Mouse (Mus musculus) thymus, adult 2 months (tissue): ENCODE data around the gene Klk1b8.

ENCODE experiments used
- CTCF ChIP-seq: fragments of 200-500 bp; IDR thresholded peaks from 2 replicates; pipeline ENCODE4 v1.5.1; 2012; ENCODE audit warnings: mild to moderate bottlenecking, control low read depth, low read length, moderate library complexity, borderline replicate concordance; ENCODE audit not compliant: control insufficient read depth, poor library complexity, insufficient read depth; ENCODE audit errors: extremely low read depth
- POLR2A ChIP-seq: fragments of 200-500 bp; IDR thresholded peaks from 2 replicates; pipeline ENCODE4 v1.6.1; 2012; ENCODE audit warnings: mild to moderate bottlenecking, low read length, control low read depth, moderate library complexity; ENCODE audit not compliant: control insufficient read depth, poor library complexity, insufficient read depth; ENCODE audit errors: extremely low read depth

DNA sequence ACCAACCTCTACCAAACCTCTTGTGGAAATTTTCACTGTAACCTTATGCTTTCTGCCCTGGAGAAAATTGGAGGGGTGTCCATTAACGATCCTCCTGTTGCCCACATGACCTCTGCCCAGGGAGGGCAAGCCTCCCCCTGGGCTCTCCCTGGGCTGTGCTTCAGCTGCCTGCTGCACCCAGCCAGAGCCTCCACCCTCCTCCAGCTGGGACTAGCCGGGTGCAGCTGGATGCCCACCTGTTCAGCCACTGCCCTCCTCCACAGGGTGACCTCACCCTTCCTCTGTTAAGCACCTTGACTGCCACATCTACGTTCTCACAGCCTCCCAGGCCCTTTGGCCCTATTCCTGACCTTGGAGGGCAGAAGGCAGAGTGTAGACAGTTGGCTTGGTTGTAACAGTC is 15.7 kb upstream of the Klk1b8 start:
- no peak for TF ChIP-seq CTCF
- no peak for TF ChIP-seq POLR2A
